Mouse (Mus musculus): ENCODE data around the gene Pcsk6.

Pcsk6 gene

DNA sequence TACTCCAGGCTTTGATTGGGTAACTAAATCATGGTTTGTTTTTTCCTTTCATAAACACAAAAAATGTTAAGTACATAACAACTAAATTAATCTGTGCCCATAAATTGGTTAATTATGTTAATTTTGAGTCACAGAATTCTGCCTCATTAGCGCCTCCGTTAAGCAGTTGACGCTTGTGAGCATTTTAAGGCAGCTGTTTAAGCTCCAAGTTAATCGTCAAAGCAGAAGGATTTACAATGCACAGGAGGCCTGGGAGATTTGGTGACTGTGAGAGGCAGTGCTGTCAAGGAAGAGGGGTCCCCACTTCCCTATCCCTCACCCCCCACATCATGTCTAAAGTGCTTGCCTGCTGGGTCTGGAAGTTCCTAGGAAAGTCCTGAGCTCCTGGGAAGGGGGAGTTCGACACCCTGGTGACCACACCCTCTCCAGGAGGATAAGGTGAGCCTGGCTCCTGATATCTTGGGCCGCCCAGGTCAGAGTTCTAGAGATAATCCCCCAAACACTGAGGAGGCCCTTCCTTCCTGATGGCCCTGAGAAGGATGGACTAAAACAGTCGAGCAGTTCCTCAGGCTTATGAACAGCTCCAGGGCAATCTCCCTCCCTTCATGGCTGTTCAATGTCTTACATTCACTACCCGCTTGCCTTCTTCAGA lies 83.9 kb downstream of the Pcsk6 start:
- DNase-seq = no peak

DNA sequence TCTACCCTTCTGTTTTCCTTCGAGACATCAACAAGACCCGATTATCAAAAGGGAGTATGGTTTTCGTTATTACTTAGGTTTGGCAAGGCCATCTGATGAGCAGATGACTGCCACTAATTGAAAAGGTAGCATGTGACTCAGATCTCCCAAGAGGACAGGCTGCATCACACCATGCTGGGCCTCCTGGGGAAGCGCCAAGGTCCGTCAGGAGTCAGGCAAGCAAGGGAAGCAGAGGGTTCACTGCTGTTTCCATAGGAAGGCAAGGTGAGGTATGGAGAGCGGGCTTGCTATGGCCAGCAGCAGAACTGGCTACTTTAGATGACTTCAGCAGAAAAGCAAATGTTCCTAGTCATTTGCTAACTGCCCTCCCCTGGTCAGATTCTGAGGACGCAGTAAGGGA lies 84.9 kb downstream of the Pcsk6 start:
- DNase-seq = peak; percentile 26

DNA sequence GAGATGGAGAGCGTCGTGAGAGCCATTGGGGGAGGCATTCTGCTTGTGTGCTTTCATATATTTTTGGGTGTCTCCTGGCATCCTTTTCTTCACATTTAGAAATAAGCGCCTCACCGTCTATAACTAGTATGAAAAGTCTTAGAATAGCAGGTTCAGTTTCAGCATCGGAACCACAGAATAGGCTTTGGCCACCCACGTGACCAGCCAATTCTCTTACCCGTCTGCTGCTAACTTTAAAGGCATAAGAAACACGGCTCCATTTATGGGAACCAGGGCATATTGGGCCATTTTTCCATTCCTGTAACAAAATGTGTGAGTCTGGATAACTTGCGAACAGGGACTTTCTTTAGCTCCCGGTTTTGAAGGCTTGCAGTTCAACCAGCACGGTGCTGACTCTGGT lies 87.4 kb downstream of the Pcsk6 start:
- DNase-seq = no peak

DNA sequence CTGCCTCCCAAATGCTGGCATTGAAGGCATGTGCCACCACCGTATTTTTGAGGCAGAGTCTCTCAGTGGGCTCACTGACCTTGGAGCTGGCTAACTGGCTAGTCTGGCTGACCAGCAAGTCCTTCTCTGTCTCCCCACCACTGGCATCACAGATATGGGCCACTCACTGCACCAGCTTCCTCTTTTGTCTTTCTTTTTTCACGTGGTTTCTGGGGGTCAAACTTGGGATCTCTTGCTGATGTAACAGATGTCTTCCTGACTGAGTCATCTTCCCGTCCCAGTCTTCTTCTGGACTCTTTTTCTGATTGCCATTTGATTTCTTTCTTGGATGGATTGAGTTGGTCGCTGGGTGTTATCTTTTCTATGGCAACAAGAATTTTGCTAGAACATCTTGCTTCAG lies 93.0 kb downstream of the Pcsk6 start:
- DNase-seq = no peak

DNA sequence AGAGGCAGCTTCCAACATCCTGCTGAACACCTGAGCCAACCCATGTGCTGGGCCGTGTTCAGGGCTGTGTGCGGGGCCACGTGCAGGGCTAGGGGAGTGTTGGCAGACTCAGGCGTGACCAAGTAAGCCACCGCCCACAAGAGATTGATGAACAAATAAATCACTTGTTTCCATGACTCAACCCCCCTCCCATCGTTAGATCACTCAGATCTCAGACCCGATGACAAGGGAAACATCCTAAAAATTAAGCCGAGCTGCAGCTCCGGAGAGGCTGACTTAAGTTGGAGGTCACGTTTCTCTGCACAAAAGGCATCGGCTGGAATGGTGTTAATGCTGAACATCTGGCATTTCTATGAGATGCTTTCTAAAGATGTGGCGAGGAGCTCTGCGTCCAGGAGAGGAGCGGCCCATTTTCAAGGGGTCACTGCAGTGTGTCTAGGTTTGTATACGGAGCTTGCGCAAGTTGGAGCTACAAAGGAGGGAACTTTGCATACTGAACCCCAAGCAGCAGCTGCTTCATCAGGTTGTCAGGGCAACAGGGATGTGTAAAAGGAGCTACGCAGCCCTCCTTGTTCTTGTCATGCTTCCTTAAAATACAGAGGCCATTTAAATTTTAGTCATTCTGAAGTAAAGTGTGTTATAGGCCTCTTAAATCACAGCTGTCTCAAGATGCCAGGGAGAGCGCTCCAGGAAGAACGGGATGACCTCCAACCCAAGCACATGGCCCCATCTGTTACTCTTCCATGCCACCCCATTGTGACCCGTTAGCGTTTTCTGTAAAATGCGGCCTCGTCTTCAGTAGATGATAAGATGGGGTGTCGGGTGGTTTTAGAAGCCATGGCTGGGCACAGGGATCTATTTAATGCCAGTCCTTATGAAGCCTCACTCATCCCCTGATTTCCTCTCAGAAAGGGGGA lies 94.0 kb downstream of the Pcsk6 start:
- DNase-seq = no peak

DNA sequence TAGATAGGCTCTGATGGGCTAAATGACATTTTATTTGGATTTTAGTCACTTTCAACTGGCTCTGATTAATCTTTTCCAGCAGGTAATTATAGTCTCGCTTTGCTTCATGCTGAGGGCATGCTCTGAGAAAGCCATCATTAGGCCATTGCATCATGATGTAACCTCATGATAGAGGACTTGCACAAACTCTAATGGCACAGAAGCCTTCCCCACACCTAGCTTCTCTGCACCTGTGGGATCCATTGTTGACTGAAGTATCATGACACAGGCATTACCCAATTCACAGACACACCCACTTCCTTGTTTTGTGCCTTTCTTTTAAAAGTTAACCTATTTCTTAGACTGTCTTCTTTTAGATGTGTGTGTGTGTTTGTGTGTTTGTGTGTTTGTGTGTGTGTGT lies 95.7 kb downstream of the Pcsk6 start:
- DNase-seq = no peak

DNA sequence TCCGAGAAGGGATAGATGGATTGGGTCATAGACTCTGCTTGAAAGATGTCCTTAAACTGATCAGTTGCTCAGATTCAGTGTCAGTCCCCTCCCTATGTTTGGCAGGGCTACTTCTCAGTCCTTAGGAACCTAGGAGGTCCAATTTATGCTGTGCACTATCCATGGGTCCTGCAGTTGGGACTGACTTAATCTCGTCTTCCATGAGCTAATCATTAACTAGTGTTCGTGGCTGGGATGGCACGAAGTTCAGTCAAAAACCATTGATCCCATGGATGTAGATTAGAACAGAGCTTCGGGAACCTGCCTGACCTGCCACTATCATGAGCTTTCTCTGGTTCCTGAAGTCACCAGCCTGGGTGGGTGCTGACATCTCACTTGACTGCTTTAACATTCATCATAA lies 96.6 kb downstream of the Pcsk6 start:
- DNase-seq = no peak

DNA sequence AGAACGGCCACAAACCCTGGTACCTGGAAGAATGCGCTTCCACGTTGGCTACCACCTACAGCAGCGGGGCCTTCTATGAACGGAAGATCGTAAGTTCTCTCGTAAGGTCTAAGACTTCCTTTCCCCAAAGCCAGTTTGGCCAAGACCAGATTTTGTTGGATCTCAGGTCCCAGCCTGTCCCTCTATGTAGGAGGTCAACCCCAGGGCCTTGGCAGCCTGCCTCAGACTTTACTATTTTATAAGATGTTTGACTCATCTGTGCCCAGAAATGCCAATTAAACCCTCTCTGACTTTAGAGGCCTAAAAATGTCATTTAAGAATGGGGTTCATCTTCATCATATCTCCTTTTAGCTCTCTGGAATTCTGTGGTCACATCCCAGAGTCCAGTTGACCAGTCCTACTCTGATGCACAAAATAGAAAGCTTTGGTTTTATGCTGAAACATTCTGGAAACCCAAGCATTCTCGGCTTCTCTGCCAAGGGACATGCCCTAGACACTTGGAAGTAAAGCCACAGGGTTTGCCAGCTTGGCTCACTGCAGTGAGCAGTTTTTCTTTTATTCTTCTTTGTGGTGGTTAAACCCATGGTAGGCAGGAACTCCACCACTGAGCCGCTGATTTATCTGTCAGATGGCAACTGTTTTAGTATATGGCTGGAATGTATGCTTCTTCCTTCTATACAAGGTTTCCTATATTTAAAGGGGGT lies 97.8 kb downstream of the Pcsk6 start:
- DNase-seq = no peak

DNA sequence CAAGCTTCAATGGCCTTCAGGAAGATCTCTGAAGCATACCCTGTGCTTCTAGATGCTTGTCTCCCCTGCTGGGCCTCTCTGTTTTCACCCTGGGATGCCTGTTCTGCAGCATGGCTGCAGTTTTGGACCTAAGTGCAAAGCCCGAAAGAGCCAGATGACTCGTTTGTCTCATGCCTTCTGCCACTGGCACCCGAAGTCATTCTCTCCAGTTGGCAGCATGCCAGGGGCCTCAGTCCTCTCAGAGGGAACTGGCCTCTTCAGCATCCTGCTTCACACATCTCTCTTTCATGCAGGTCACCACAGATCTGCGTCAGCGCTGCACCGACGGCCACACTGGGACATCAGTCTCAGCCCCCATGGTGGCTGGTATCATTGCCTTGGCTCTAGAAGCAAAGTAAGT lies 101.1 kb downstream of the Pcsk6 start:
- peak; percentile 54 for DNase-seq

DNA sequence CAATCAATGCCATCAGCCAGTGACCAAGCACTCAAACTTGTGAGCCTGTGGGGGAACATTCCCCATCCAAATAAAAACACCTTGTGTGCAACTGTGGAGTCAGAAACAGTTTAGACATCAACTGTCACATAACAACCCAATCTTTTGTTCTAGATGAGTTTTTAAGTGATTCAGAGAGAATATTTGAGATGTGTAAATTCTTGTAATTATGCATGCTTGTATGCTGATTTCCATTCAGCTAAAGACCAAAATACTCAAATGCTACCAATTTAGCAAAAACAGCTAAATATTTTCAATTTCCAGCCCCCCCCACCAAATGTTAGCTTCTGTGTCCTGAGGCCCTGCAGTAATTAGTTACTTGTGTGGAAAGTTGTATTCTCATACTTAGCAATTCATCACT lies 102.9 kb downstream of the Pcsk6 start:
- DNase-seq = no peak

DNA sequence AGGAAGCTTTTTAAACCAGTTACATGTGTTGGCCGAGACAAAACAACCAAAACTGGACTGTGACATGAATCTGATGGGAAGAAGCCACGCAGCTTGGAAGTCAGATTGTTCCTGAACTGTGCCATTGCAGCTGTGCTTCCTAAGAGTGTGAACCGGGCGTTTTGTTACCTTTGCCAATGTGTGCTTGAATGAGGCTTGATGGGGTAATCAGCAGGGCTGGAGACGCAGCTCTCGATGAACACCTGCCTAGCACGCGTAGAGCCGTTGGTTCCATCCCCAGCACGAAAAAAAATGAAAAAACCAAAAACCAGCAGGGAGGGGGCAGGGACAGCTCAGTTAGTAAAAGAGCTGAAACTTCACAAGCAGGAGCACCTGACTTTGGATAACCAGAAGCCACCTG lies 109.8 kb downstream of the Pcsk6 start:
- DNase-seq = no peak

DNA sequence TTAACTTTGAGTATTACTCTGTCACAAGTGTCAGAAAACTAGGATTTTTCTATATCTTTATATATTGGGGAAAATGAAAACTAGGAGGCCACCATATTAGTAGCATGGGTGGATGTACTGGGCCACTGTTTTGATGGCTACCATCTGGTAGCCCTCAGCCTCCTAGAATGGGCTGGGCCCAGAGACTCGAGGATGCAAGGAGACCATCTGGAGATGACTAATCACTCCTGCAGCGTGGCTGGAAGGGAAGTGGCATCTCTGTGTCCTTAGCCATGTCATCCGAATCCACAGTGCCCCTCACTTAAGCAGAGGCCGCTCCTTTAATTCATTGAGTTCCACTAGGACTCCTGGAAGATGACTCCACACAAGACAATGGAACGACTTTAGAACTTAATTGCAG lies 115.8 kb downstream of the Pcsk6 start:
- DNase-seq = no peak

DNA sequence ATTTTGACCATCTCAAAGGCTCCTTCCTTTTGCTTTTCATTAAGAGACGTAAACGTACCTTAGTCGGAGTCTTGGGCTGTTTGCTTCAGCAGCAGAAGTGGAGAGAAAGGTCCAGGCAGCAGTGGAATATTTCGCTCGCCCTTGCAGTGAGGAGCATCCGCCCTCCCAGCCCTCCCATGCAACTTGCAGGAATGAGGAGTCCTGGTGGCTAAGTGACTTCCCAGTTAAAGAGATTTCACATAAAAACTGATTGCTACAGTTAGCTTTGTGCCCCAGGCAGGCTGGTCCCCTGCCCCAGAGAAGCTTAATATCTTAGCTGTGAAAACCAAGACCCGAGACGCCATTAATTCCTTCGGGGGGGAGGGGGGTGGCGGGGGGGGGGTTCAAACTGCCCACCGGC lies 116.4 kb downstream of the Pcsk6 start:
- no peak for DNase-seq

DNA sequence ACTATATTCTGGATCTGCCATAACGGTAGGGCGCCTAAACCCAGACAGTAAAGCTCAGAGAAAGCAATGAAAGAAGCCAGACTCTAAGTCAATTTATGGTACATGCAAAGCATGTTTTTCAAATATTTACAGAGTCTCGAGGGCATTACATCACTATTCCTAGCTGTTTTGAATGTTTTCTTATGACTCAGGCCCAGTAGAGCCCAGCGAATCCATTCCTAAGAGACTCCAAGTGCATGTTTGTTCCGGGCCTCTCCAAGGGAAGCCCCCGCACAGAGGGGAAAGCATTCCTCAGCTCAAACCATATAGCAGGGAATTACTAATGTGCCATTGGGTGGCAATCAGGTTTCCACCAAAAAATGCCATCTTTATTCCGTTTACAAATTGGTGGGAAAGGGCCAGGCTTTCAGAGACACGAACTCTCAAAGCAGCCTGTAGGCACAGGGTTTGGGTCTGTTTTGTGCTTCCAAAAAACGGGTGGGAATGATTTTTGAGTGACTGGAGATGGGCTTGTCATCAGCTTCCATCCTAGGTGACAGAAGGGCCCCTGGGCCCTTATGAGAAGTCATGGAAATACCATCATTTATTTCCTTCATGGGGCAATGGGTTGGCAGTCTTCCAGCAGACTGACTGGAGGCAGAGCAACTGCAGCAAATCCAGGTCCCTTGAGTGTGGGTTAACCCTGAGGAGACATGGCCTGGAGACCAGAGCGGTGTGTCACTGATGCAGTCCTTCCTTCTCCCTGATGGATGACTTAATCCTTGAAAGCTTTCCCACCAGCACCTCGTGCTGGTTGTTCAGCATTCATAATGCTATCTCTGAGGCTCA lies 117.7 kb downstream of the Pcsk6 start:
- no peak for DNase-seq

DNA sequence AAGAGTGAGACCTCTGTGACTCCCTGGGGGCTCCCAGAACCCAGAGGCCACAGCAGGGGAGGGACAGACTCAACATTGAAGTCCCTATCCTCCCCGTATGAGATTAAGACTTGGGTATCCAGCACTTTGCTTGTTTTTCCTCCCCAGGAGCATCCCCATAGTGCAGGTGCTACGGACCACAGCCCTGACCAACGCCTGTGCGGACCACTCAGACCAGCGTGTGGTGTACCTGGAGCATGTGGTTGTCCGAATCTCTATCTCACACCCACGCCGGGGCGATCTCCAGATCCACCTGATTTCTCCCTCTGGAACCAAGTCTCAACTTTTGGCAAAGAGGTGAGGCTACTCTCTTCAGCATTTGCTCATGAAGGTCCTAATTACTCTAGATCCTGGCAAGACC lies 118.5 kb downstream of the Pcsk6 start:
- no peak for DNase-seq

DNA sequence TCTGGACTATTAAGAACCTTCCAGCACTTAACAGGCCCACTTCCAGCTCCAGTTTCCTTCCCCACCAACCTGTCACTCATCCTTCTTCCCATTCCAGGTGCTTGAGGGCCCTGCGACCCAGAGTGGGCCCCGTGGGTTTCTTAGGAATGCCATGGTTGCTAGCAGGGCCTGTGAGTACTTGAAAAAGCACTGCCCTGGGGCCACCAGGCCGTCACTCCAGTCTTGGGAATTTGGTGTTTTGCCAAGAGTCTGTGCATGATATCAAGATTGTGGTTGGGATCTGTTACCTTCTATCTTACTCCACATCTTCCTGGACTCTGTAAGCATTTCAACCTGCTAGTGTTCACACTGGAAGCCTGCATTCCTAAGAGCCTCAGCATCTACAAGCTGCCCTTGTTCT lies 120.5 kb downstream of the Pcsk6 start:
- no peak for DNase-seq

DNA sequence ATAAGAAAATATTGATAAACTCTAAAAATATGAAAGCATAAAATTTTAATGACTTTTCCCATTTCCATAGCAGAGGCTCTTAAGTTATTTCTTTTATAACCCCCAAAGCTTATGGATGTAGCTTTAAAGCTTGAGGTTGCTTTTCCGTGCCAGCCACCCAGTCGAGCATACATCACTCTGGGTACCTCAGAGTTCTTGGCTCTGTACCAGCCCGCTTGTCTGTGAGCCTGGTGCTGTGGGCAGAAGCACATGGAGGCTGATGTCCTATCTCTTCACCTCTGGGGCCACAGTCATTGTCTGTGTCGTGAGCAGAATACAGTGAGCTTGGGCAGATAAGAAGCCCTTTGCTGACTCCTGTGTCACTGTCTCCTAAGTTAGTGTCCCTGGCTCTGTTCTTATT lies 126.7 kb downstream of the Pcsk6 start:
- peak; percentile 48 for DNase-seq

DNA sequence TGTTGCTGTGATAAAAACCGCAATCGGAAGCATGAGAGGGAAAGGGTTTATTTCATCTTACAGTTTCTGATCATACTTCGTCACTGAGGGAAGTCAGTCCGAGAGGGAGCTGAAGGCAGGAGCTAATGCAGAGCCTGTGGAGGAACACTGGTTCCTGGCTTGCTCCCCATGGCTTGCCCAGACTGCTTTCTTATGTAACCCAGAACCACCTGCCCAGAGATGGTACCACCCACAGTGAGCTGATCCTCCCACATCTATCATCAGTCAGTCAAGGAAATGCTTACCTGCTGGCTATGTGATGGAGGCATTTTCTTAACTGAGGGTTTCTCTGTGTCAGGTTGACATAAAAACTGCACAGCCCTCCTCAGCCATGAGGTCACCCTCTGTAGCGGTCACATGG lies 127.2 kb downstream of the Pcsk6 start:
- peak; percentile 53 for DNase-seq

DNA sequence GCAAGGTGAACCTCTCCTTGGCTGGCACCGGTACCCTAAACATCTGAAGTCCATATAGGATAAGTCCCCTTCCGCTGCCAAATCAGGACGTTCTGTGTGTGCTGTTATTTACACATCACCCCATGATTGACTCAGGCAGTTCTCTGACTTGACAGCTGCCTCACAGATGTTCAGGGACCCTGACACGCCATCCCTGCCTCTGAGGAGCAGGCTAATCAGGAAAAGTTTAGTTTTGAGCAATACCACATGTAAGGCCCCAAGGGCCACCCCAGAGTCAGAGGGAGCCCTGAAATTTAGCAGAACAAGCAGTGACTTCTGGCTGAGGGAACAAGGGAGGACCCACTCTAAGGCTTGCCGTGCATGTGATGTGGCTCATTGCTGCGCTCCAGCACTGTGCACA lies 130.8 kb downstream of the Pcsk6 start:
- DNase-seq = no peak

DNA sequence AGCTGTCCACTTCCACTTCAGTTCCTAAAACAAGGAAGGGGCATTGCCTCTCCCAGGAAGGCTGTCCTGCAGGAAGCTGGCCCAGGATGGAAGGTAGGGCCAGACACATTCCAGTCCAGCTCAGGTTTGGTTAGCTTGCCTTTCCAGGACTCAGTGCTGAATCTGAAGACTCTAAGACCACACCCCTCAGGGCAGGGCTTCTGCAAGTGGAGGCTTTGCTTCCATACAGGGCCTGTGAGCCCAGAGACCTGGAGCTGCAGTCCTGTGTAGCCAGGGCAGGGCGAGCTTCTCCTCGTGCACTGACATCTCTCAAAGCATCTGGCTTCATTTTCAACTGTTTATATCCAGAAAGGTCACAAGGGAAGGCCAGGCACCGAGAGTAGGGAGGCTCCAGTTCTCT lies 131.9 kb downstream of the Pcsk6 start:
- DNase-seq = no peak

DNA sequence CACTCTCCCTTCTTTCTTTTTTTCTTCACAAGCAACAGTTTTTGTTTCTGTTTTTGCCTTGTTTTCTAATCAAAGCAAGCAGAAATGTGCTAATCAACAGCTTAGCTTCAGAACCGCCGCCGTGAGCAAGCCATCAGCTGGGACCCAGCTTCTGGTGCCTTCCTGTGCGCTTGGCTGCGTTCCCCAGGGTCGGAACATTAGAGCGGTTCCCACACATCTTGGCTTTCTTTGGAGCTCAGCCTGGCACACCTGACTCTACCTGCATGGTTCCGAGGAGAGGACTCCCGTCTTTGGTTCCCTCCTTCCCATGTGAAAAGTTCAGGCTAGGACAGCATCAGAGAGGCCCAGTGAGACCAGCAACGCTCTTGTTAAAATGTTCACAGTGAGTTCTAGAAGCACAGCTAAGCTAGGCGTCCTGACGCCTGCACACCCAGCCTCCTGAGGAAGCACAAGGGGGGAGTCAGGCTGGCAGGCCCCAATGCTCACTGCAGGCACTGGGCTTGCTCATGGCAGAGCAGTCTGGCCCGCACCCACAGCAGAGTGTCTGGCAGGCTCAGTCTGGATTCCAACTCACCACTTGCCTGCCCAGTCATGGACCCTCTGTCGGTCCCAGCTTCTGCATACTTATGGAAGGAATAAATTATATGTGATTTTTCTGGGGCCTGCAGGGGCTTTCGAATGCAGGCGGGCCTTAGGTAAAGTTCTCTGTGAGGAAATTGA lies 139.7 kb downstream of the Pcsk6 start:
- peak; percentile 58 for DNase-seq

DNA sequence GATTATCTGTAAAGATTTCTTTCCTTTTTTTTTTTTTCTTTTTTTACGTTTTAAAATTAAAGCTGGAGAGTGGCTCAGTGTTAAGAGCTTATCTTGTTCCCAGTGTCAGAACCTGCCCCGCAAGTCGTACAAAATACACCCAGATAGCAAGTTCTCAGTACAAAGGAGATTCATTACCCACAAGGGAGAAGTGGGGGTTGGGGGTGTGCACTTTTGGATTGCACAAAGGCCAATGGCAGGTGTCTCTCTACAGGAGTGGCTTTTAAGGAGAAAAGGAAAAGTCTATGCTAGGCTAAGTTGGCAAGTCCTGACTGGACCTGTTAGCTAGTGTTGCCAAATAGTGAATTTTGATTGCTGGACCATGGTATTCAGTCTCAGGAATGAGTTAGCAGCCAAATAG lies 140.3 kb downstream of the Pcsk6 start:
- peak; percentile 41 for DNase-seq
